Mouse (Mus musculus) cerebellum, adult 2 months (tissue): Measurements from ENCODE around the gene Kat7.

Experiments used
- CTCF ChIP-seq: fragments of 200-500 bp; IDR thresholded peaks from 2 replicates; pipeline ENCODE4 v1.5.1; 2011; ENCODE audit warnings: low read depth, mild to moderate bottlenecking, control low read depth, low read length, moderate library complexity, borderline replicate concordance; ENCODE audit not compliant: insufficient read depth
- POLR2A ChIP-seq: fragments of 200-500 bp; IDR thresholded peaks from 2 replicates; pipeline ENCODE4 v1.6.1; 2011; ENCODE audit warnings: low read length, control low read depth, borderline replicate concordance; ENCODE audit not compliant: insufficient read depth

GRCm38 (mm10) chr11:95310007-95310647 is at the start of gene Kat7:
- no peak for TF ChIP-seq CTCF
- peak; percentile 78 for TF ChIP-seq POLR2A
